Mouse (Mus musculus) midbrain, postnatal 0 days (tissue): ENCODE data around the gene Kcnab1. TPM values are rescaled to one million over a fixed set of nuclear protein-coding genes. Genes with fewer than 3 reads are reported as not detected.

ENCODE experiments used
- ATAC-seq: fragments of 200-750 bp; cut with Nextera tagmentation; 2 replicates; pipeline ENCODE4 v1.8.0; 2017; ENCODE audit warnings: moderate number of reproducible peaks, mild to moderate bottlenecking, moderate TSS enrichment, moderate library complexity; ENCODE audit not compliant: low FRiP score
- DNase-seq: peaks from one replicate; pipeline ENCODE4 v3.0.0-alpha.2; 2015; ENCODE audit warnings: low spot score
- H3K27ac ChIP-seq: fragments of 300-500 bp; sonication (generic); 2 replicates; pipeline ENCODE4 v1.5.1; 2014; ENCODE audit warnings: low read depth, mild to moderate bottlenecking, low read length, mixed read lengths
- H3K27me3 ChIP-seq: fragments of 300-500 bp; sonication (generic); 2 replicates; pipeline ENCODE4 v1.6.1; 2014; ENCODE audit warnings: low read length, control low read depth, mixed read lengths; ENCODE audit not compliant: insufficient read depth
- H3K36me3 ChIP-seq: fragments of 300-500 bp; sonication (generic); 2 replicates; pipeline ENCODE4 v1.6.1; 2014; ENCODE audit warnings: low read length, control low read depth, mixed read lengths; ENCODE audit not compliant: insufficient read depth
- H3K4me1 ChIP-seq: fragments of 300-500 bp; sonication (generic); 2 replicates; pipeline ENCODE4 v1.6.1; 2014; ENCODE audit warnings: mild to moderate bottlenecking, control low read depth, antibody characterized with exemption, low read length, mixed read lengths; ENCODE audit not compliant: insufficient read depth
- H3K4me2 ChIP-seq: fragments of 300-500 bp; sonication (generic); 2 replicates; pipeline ENCODE4 v1.6.1; 2014; ENCODE audit warnings: low read depth, mild to moderate bottlenecking, low read length, mixed read lengths; ENCODE audit not compliant: poor library complexity, severe bottlenecking
- H3K4me3 ChIP-seq: fragments of 300-500 bp; sonication (generic); 2 replicates; pipeline ENCODE4 v1.5.1; 2014; ENCODE audit warnings: low read depth, mild to moderate bottlenecking, low read length, moderate library complexity
- H3K9ac ChIP-seq: fragments of 300-500 bp; sonication (generic); replicated peaks from 2 replicates; pipeline ENCODE4 v1.6.1; 2014; ENCODE audit warnings: mild to moderate bottlenecking, low read length, moderate library complexity, mixed read lengths; ENCODE audit not compliant: poor library complexity, severe bottlenecking
- H3K9me3 ChIP-seq: fragments of 300-500 bp; sonication (generic); 2 replicates; pipeline ENCODE4 v1.6.1; 2016; ENCODE audit warnings: low read length, control low read depth
- CTCF ChIP-seq: IDR thresholded peaks from 2 replicates; pipeline ENCODE4 v1.5.1; 2016; ENCODE audit warnings: antibody characterized with exemption, mild to moderate bottlenecking
- WGBS: fragments of 180-500 bp; shearing (Covaris S2); extraction: QIAGEN DNeasy Blood & Tissue Kit; methylation state at CpG from one replicate; pipeline ENCODE4 v1.1.7; 2014; 5-methylcytosine and 5-hydroxymethylcytosine counted together
- polyA plus RNA-seq: library from polyadenylated mRNA; unstranded; fragments of >200 nt; fragmentation: Nextera tagmentation; extraction: Ambion mirVana; gene quantifications from 2 replicates; pipeline ENCODE4 v1.2.1, GENCODE M21; 2015
- total RNA-seq: library from RNA; depleted of rRNA; stranded (reverse); fragments of >200 nt; gene quantifications from 2 replicates; pipeline ENCODE4 v1.2.3, GENCODE M21; 2014

Gene Kcnab1
- total and polyA plus RNA-seq, 2 experiments from 2014 or later, result 7.1 to 8.8 TPM

GRCm38 (mm10) chr3:65346176-65346575 lies 237.0 kb downstream of the Kcnab1 start:
- no peak for ATAC-seq
- Histone ChIP-seq H3K27ac (no peak overlapping the region), H3K4me3 (no peak overlapping the region), H3K4me1 (no peaks in the 10 kb centered on the region), H3K36me3 (no peaks in the 10 kb centered on the region), H3K4me2 (no peak overlapping the region), H3K27me3 (no peaks in the 10 kb centered on the region), H3K9ac (no peak overlapping the region), H3K9me3 (no peaks in the 10 kb centered on the region)
- TF ChIP-seq CTCF, result no peak
- no peak for DNase-seq
- WGBS, result 94% methylated on average over 1 of the region's 1 CpGs

- no peak overlapping the region for H3K4me2 ChIP-seq
- WGBS, result 46% methylated on average over 4 of the region's 4 CpGs
- no peak overlapping the region for H3K4me3 ChIP-seq
- no peaks in the 10 kb centered on the region for H3K27me3 ChIP-seq
- H3K9me3 ChIP-seq, result no peaks in the 10 kb centered on the region
- no peak overlapping the region for H3K27ac ChIP-seq
- TF ChIP-seq CTCF, result peak; percentile 73
- ATAC-seq (peak; percentile 52; the same call in 1 of the 2 replicates), DNase-seq (peak; percentile 77)
- no peak overlapping the region for H3K9ac ChIP-seq
- no peaks in the 10 kb centered on the region for H3K4me1 ChIP-seq
- H3K36me3 ChIP-seq, result no peaks in the 10 kb centered on the region
Measured at GRCm38 (mm10) chr3:65352278-65353127, 243.3 kb downstream of the Kcnab1 start.

GRCm38 (mm10) chr3:65353263-65354037 lies 244.3 kb downstream of the Kcnab1 start:
- Histone ChIP-seq H3K4me2 (no peak overlapping the region), H3K4me3 (no peak overlapping the region), H3K9ac (no peak overlapping the region), H3K27me3 (no peaks in the 10 kb centered on the region), H3K36me3 (no peaks in the 10 kb centered on the region), H3K9me3 (no peaks in the 10 kb centered on the region), H3K4me1 (no peaks in the 10 kb centered on the region), H3K27ac (no peak overlapping the region)
- ATAC-seq (no peak), DNase-seq (no peak)
- no peak for TF ChIP-seq CTCF
- 76% methylated on average over 10 of the region's 10 CpGs for WGBS

- TF ChIP-seq CTCF, result no peak
- H3K27ac ChIP-seq, result no peak overlapping the region
- no peaks in the 10 kb centered on the region for H3K36me3 ChIP-seq
- DNase-seq, result no peak
- H3K9ac ChIP-seq, result no peak overlapping the region
- no peak overlapping the region for H3K4me2 ChIP-seq
- no peaks in the 10 kb centered on the region for H3K4me1 ChIP-seq
- H3K9me3 ChIP-seq, result no peaks in the 10 kb centered on the region
- WGBS, result 51% methylated on average over 6 of the region's 6 CpGs
- H3K4me3 ChIP-seq, result no peak overlapping the region
- no peak for ATAC-seq
- H3K27me3 ChIP-seq, result no peaks in the 10 kb centered on the region
Measured at GRCm38 (mm10) chr3:65355479-65355878, 246.3 kb downstream of the Kcnab1 start.

GRCm38 (mm10) chr3:65358275-65358674 lies 249.1 kb downstream of the Kcnab1 start:
- Histone ChIP-seq H3K36me3 (no peaks in the 10 kb centered on the region), H3K27ac (no peak overlapping the region), H3K9ac (no peak overlapping the region), H3K4me2 (no peak overlapping the region), H3K9me3 (no peaks in the 10 kb centered on the region), H3K27me3 (no peaks in the 10 kb centered on the region), H3K4me1 (no peaks in the 10 kb centered on the region), H3K4me3 (no peak overlapping the region)
- WGBS, result 11% methylated on average over 2 of the region's 2 CpGs
- ATAC-seq (no peak), DNase-seq (no peak)
- no peak for TF ChIP-seq CTCF

GRCm38 (mm10) chr3:65358841-65359240 lies 249.7 kb downstream of the Kcnab1 start:
- TF ChIP-seq CTCF, result no peak
- H3K27ac ChIP-seq, result no peak overlapping the region
- no peaks in the 10 kb centered on the region for H3K27me3 ChIP-seq
- H3K9ac ChIP-seq, result no peak overlapping the region
- ATAC-seq (no peak), DNase-seq (no peak)
- H3K4me2 ChIP-seq, result no peak overlapping the region
- H3K4me1 ChIP-seq, result no peaks in the 10 kb centered on the region
- no peaks in the 10 kb centered on the region for H3K9me3 ChIP-seq
- H3K36me3 ChIP-seq, result no peaks in the 10 kb centered on the region
- WGBS, result 54% methylated on average over 2 of the region's 2 CpGs
- no peak overlapping the region for H3K4me3 ChIP-seq
